Mouse (Mus musculus) stomach, embryonic 15.5 days (tissue): Measurements from ENCODE around the gene Tlr9. TPM values are rescaled to one million over a fixed set of nuclear protein-coding genes. Genes with fewer than 3 reads are reported as not detected.
A peak's percentile ranks its signal among the peaks of the same experiment; 100 is the strongest.

Experiments used
- ATAC-seq: fragments of 200-750 bp; cut with Nextera tagmentation; 2 replicates; pipeline ENCODE4 v1.8.0; 2017; ENCODE audit warnings: low read depth, moderate number of reproducible peaks, moderate TSS enrichment; ENCODE audit not compliant: insufficient read depth, low FRiP score
- H3K27ac ChIP-seq: fragments of 300-500 bp; sonication (generic); 2 replicates; pipeline ENCODE4 v1.5.1; 2015; ENCODE audit warnings: mild to moderate bottlenecking, inconsistent platforms
- H3K27me3 ChIP-seq: fragments of 300-500 bp; sonication (generic); replicated peaks from 2 replicates; pipeline ENCODE4 v1.6.1; 2015; ENCODE audit warnings: inconsistent platforms
- H3K36me3 ChIP-seq: fragments of 300-500 bp; sonication (generic); 2 replicates; pipeline ENCODE4 v1.6.1; 2015; ENCODE audit warnings: inconsistent platforms
- H3K4me1 ChIP-seq: fragments of 300-500 bp; sonication (generic); 2 replicates; pipeline ENCODE4 v1.6.1; 2015; ENCODE audit warnings: inconsistent platforms
- H3K4me2 ChIP-seq: fragments of 300-500 bp; sonication (generic); 2 replicates; pipeline ENCODE4 v1.6.1; 2015; ENCODE audit warnings: mild to moderate bottlenecking, inconsistent platforms
- H3K4me3 ChIP-seq: fragments of 300-500 bp; sonication (generic); replicated peaks from 2 replicates; pipeline ENCODE4 v1.5.1; 2015; ENCODE audit warnings: inconsistent platforms
- H3K9ac ChIP-seq: fragments of 300-500 bp; sonication (generic); 2 replicates; pipeline ENCODE4 v1.6.1; 2015; ENCODE audit warnings: inconsistent platforms
- H3K9me3 ChIP-seq: fragments of 300-500 bp; sonication (generic); 2 replicates; pipeline ENCODE4 v1.6.1; 2016; ENCODE audit warnings: inconsistent platforms
- WGBS: fragments of 180-500 bp; shearing (Covaris S2); methylation state at CpG from one replicate; pipeline ENCODE4 v1.1.7; 2015; 5-methylcytosine and 5-hydroxymethylcytosine counted together
- polyA plus RNA-seq: library from polyadenylated mRNA; unstranded; fragments of >200 nt; fragmentation: Nextera tagmentation; extraction: Ambion mirVana; gene quantifications from 2 replicates; pipeline ENCODE4 v1.2.1, GENCODE M21; 2015

Gene Tlr9
- 0.12 and 0.15 TPM in 2 replicates for polyA plus RNA-seq

GRCm38 (mm10) chr9:106222261-106222851 is at the start of gene Tlr9:
Gene Tlr9 (plus strand): TSS chr9:106222598.
- no peak for ATAC-seq
- WGBS, result 57% methylated on average over 4 of the region's 4 CpGs
- Histone ChIP-seq H3K4me2 (no peak within 1 kb of the TSS), H3K4me1 (peaks cover 13% of the 10 kb centered on the region), H3K36me3 (no peaks in the 10 kb centered on the region), H3K9ac (no peak within 1 kb of the TSS), H3K27ac (peak within 1 kb of the TSS; percentile 21; the same call in 1 of the 2 replicates), H3K27me3 (peaks cover 6% of the 10 kb centered on the region), H3K9me3 (no peaks in the 10 kb centered on the region), H3K4me3 (no peak within 1 kb of the TSS)

GRCm38 (mm10) chr9:106173363-106173762 is 49.0 kb upstream of the Tlr9 start:
- Histone ChIP-seq H3K9ac (0 out of 2 replicates have a peak overlapping the region, but pooled peaks have one; percentile 29), H3K4me2 (peak overlapping the region; percentile 61), H3K27me3 (no peaks in the 10 kb centered on the region), H3K4me1 (peaks cover 16% of the 10 kb centered on the region), H3K9me3 (no peaks in the 10 kb centered on the region), H3K4me3 (peak overlapping the region; percentile 22), H3K27ac (no peak overlapping the region), H3K36me3 (peaks cover 9% of the 10 kb centered on the region; the same call in 1 of the 2 replicates)
- WGBS, result 55% methylated on average over 2 of the region's 2 CpGs
- no peak for ATAC-seq

GRCm38 (mm10) chr9:106175552-106176200 is 46.7 kb upstream of the Tlr9 start:
- no peak for ATAC-seq
- Histone ChIP-seq H3K4me3 (no peak overlapping the region), H3K36me3 (peaks cover 20% of the 10 kb centered on the region), H3K4me2 (no peak overlapping the region), H3K9me3 (no peaks in the 10 kb centered on the region), H3K4me1 (peaks cover 13% of the 10 kb centered on the region), H3K27me3 (no peaks in the 10 kb centered on the region), H3K9ac (no peak overlapping the region), H3K27ac (no peak overlapping the region)
- 67% methylated on average over 3 of the region's 3 CpGs for whole genome bisulfite sequencing

- Histone ChIP-seq H3K4me2 (no peak overlapping the region), H3K27ac (no peak overlapping the region), H3K9me3 (no peaks in the 10 kb centered on the region), H3K27me3 (no peaks in the 10 kb centered on the region), H3K4me1 (peaks cover 13% of the 10 kb centered on the region), H3K36me3 (peaks cover 27% of the 10 kb centered on the region), H3K4me3 (no peak overlapping the region), H3K9ac (no peak overlapping the region)
- no peak for ATAC-seq
- WGBS, result 73% methylated on average over 5 of the region's 5 CpGs
These were observed 45.6 kb upstream of the Tlr9 start for GRCm38 (mm10) chr9:106176769-106177168.

DNA sequence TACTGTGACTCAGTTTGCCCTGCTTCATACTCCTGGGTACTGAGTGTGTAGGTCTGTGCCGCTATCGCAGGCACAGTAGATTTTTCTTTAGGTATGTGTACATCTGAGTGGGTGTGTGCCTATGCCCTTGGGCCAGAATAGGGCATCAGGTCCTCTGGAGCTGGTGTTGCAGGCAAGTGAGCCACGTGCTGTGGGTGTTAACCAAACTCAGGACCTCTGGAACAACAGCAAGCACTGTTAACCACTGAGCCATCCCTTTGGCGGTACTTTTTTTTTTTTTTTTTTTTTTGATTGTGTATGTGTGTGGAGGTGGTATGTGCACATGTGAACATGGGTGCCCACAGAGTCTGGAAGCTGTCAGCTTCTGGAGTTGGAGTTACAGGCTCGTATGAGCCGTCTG is 44.6 kb upstream of the Tlr9 start:
- no peaks in the 10 kb centered on the region for H3K27me3 ChIP-seq
- no peak overlapping the region for H3K4me2 ChIP-seq
- no peak overlapping the region for H3K27ac ChIP-seq
- ATAC-seq, result no peak
- no peaks in the 10 kb centered on the region for H3K9me3 ChIP-seq
- H3K9ac ChIP-seq, result no peak overlapping the region
- no peak overlapping the region for H3K4me3 ChIP-seq
- peaks cover 27% of the 10 kb centered on the region for H3K36me3 ChIP-seq
- H3K4me1 ChIP-seq, result peaks cover 13% of the 10 kb centered on the region
- 92% methylated on average over 6 of the region's 6 CpGs for WGBS

GRCm38 (mm10) chr9:106179454-106179853 is 42.9 kb upstream of the Tlr9 start:
- Histone ChIP-seq H3K4me2 (no peak overlapping the region), H3K9me3 (no peaks in the 10 kb centered on the region), H3K4me1 (no peaks in the 10 kb centered on the region), H3K36me3 (peaks cover 40% of the 10 kb centered on the region), H3K4me3 (no peak overlapping the region), H3K27ac (no peak overlapping the region), H3K27me3 (no peaks in the 10 kb centered on the region), H3K9ac (no peak overlapping the region)
- 89% methylated on average over 2 of the region's 2 CpGs for WGBS
- ATAC-seq, result no peak

- H3K9ac ChIP-seq, result no peak overlapping the region
- no peaks in the 10 kb centered on the region for H3K4me1 ChIP-seq
- no peak overlapping the region for H3K4me2 ChIP-seq
- H3K36me3 ChIP-seq, result peaks cover 45% of the 10 kb centered on the region
- no peaks in the 10 kb centered on the region for H3K9me3 ChIP-seq
- no peaks in the 10 kb centered on the region for H3K27me3 ChIP-seq
- ATAC-seq, result no peak
- H3K27ac ChIP-seq, result no peak overlapping the region
- 92% methylated on average over 3 of the region's 3 CpGs for WGBS
- H3K4me3 ChIP-seq, result no peak overlapping the region
These were observed 42.4 kb upstream of the Tlr9 start for GRCm38 (mm10) chr9:106179964-106180363.

- no peak for ATAC-seq
- Histone ChIP-seq H3K4me2 (no peak overlapping the region), H3K9me3 (no peaks in the 10 kb centered on the region), H3K4me1 (no peaks in the 10 kb centered on the region), H3K27ac (no peak overlapping the region), H3K36me3 (peaks cover 57% of the 10 kb centered on the region), H3K27me3 (no peaks in the 10 kb centered on the region), H3K4me3 (no peak overlapping the region), H3K9ac (no peak overlapping the region)
- WGBS, result 87% methylated on average over 4 of the region's 4 CpGs
These were observed 40.3 kb upstream of the Tlr9 start for GRCm38 (mm10) chr9:106182146-106182545.

GRCm38 (mm10) chr9:106183996-106184395 is 38.4 kb upstream of the Tlr9 start:
- Histone ChIP-seq H3K27me3 (no peaks in the 10 kb centered on the region), H3K9me3 (no peaks in the 10 kb centered on the region), H3K4me2 (no peak overlapping the region), H3K36me3 (peaks cover 65% of the 10 kb centered on the region), H3K4me1 (no peaks in the 10 kb centered on the region), H3K9ac (no peak overlapping the region), H3K27ac (no peak overlapping the region), H3K4me3 (no peak overlapping the region)
- no peak for ATAC-seq
- WGBS, result 79% methylated on average over 5 of the region's 5 CpGs

DNA sequence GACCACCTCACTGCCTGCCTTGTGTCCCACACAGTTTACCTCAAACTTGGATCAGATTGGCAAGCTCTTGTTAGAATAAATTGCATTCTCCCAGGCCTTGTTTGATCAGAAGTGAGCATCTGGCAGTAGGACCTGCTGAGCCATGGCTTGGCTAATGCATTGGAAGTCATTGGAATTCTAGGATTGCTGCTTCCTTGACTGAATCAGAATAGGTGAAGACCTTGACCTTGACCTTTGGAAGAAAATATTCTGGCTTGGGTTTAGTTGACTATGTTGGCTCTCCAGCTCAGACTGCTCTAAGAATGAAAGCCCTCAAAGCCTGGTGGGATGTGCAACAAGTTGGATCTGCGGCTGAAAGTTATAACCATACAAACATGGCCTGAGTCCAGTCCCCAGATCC is 31.0 kb upstream of the Tlr9 start:
- no peak overlapping the region for H3K4me2 ChIP-seq
- no peaks in the 10 kb centered on the region for H3K27me3 ChIP-seq
- ATAC-seq, result no peak
- H3K4me3 ChIP-seq, result no peak overlapping the region
- H3K4me1 ChIP-seq, result no peaks in the 10 kb centered on the region
- H3K27ac ChIP-seq, result no peak overlapping the region
- H3K36me3 ChIP-seq, result peaks cover 60% of the 10 kb centered on the region
- no peak overlapping the region for H3K9ac ChIP-seq
- no peaks in the 10 kb centered on the region for H3K9me3 ChIP-seq
- WGBS, result 96% methylated on average over 1 of the region's 1 CpGs

GRCm38 (mm10) chr9:106192024-106192423 is 30.4 kb upstream of the Tlr9 start:
- Histone ChIP-seq H3K9me3 (no peaks in the 10 kb centered on the region), H3K9ac (no peak overlapping the region), H3K27me3 (no peaks in the 10 kb centered on the region), H3K36me3 (peaks cover 53% of the 10 kb centered on the region), H3K27ac (no peak overlapping the region), H3K4me3 (no peak overlapping the region), H3K4me2 (no peak overlapping the region), H3K4me1 (no peaks in the 10 kb centered on the region)
- no peak for ATAC-seq
- WGBS, result 90% methylated on average over 8 of the region's 8 CpGs

DNA sequence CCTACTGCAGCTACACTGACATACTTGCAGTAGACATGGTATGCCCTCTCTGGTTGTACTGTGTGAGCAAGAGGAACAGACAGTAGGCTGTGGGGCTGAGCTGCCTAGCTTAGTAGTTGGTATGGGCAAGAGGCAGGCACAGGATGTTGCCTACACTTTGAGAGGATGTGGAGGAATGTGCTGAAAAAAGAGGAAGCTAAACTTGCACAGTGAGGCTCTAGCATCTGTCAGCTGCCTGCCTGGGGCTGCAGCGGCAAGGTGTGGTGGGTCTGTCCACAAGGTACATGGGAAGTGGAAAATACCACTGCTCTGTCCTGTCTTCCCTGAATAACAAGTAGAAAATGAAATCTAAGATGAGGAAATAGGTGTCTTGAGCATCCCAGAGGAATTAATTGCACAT is 29.4 kb upstream of the Tlr9 start:
- no peak overlapping the region for H3K4me2 ChIP-seq
- 91% methylated on average over 1 of the region's 1 CpGs for WGBS
- peaks cover 46% of the 10 kb centered on the region for H3K36me3 ChIP-seq
- peaks cover 5% of the 10 kb centered on the region; the same call in 1 of the 2 replicates for H3K4me1 ChIP-seq
- no peak overlapping the region for H3K4me3 ChIP-seq
- H3K9ac ChIP-seq, result no peak overlapping the region
- H3K27me3 ChIP-seq, result no peaks in the 10 kb centered on the region
- no peak for ATAC-seq
- no peak overlapping the region for H3K27ac ChIP-seq
- H3K9me3 ChIP-seq, result no peaks in the 10 kb centered on the region
